ENCODE assay signal across 8 mouse cellular contexts in genomic region chr4:95733397-95734249, GRCm38 (mm10).
DNase-seq lines count a peak whose midpoint lies in the region; ATAC-seq lines count a peak whose summit lies in the region.

No protein-coding gene starts in this region.

- H3K4me3 ChIP-seq in liver, embryonic 12.5 days, result no peak overlapping the region
- H3K4me3 ChIP-seq in hindbrain, embryonic 15.5 days, result no peak overlapping the region
- no peak overlapping the region for H3K4me3 ChIP-seq in lung, embryonic 16.5 days (ENCODE audit: low read length)
- H3K4me3 ChIP-seq in stomach, embryonic 16.5 days (replicated peaks; ENCODE audit: low read length), result no peak overlapping the region

- H3K27ac ChIP-seq in liver, embryonic 12.5 days, result no peak overlapping the region; the same call in 1 of the 2 replicates
- peak overlapping the region; percentile 51; the same call in 1 of the 2 replicates for H3K27ac ChIP-seq in hindbrain, embryonic 15.5 days (replicated peaks)
- peak overlapping the region; percentile 65 for H3K27ac ChIP-seq in lung, embryonic 16.5 days (ENCODE audit: low read length)
- peak overlapping the region; percentile 73 for H3K27ac ChIP-seq in stomach, embryonic 16.5 days (ENCODE audit: low read length)

- DNase-seq in liver, result peak; percentile 12
- peak; percentile 34 for DNase-seq in embryo, embryonic 11.5 days (ENCODE audit: low read depth, low spot score)
- no peak for DNase-seq in frontal cortex, adult 2 months (ENCODE audit: extremely low spot score in 1 of 2, low spot score in 1 of 2)

- H3K27me3 ChIP-seq in liver, embryonic 12.5 days (replicated peaks), result no peaks in the 10 kb centered on the region
- no peaks in the 10 kb centered on the region for H3K27me3 ChIP-seq in hindbrain, embryonic 15.5 days
- H3K27me3 ChIP-seq in lung, embryonic 16.5 days (ENCODE audit: control insufficient read depth, insufficient read depth, low read depth, low read length), result no peaks in the 10 kb centered on the region
- no peaks in the 10 kb centered on the region for H3K27me3 ChIP-seq in stomach, embryonic 16.5 days (ENCODE audit: control insufficient read depth, insufficient read depth, low read length)

- no peaks in the 10 kb centered on the region for H3K9me3 ChIP-seq in liver, embryonic 12.5 days (replicated peaks)
- no peaks in the 10 kb centered on the region for H3K9me3 ChIP-seq in hindbrain, embryonic 15.5 days
- no peaks in the 10 kb centered on the region for H3K9me3 ChIP-seq in lung, embryonic 16.5 days (ENCODE audit: control insufficient read depth, low read length)
- no peaks in the 10 kb centered on the region for H3K9me3 ChIP-seq in stomach, embryonic 16.5 days (replicated peaks; ENCODE audit: control insufficient read depth, low read length)

- peaks cover 9% of the 10 kb centered on the region; the same call in 1 of the 2 replicates for H3K4me1 ChIP-seq in liver, embryonic 12.5 days
- H3K4me1 ChIP-seq in hindbrain, embryonic 15.5 days (replicated peaks), result peaks cover 8% of the 10 kb centered on the region; the same call in 1 of the 2 replicates
- peaks cover 15% of the 10 kb centered on the region for H3K4me1 ChIP-seq in lung, embryonic 16.5 days (replicated peaks; ENCODE audit: control insufficient read depth, insufficient read depth, low read length)
- H3K4me1 ChIP-seq in stomach, embryonic 16.5 days (ENCODE audit: control insufficient read depth, insufficient read depth, low read length), result peaks cover 35% of the 10 kb centered on the region

- ATAC-seq in liver, embryonic 12.5 days, result no peak
- peak; percentile 82; the same call in 1 of the 2 replicates for ATAC-seq in hindbrain, embryonic 15.5 days (ENCODE audit: low FRiP score, low read depth)
- peak; percentile 82 for ATAC-seq in lung, embryonic 16.5 days (ENCODE audit: low read depth)
- ATAC-seq in stomach, embryonic 16.5 days (ENCODE audit: insufficient read depth, low FRiP score), result peak; percentile 72
- ATAC-seq in cerebellum, adult (ENCODE audit: insufficient number of reproducible peaks, low FRiP score, low TSS enrichment), result no peak

- WGBS in liver, embryonic 12.5 days (ENCODE audit: insufficient replicate concordance), result 52% methylated on average over 6 of the region's 6 CpGs
- 22% methylated on average over 6 of the region's 6 CpGs for WGBS in hindbrain, embryonic 15.5 days
- WGBS in lung, embryonic 16.5 days, result 23% methylated on average over 6 of the region's 6 CpGs
- 25% methylated on average over 6 of the region's 6 CpGs for WGBS in stomach, embryonic 16.5 days

- H3K36me3 ChIP-seq in liver, embryonic 12.5 days, result no peaks in the 10 kb centered on the region
- no peaks in the 10 kb centered on the region for H3K36me3 ChIP-seq in hindbrain, embryonic 15.5 days
- no peaks in the 10 kb centered on the region for H3K36me3 ChIP-seq in lung, embryonic 16.5 days (ENCODE audit: control insufficient read depth, insufficient read depth, low read length)
- no peaks in the 10 kb centered on the region for H3K36me3 ChIP-seq in stomach, embryonic 16.5 days (ENCODE audit: control insufficient read depth, insufficient read depth, low read length)

- H3K9ac ChIP-seq in liver, embryonic 12.5 days, result no peak overlapping the region
- no peak overlapping the region for H3K9ac ChIP-seq in hindbrain, embryonic 15.5 days
- 0 out of 2 replicates have a peak overlapping the region, but pooled peaks have one; percentile 28 for H3K9ac ChIP-seq in lung, embryonic 16.5 days (ENCODE audit: low read length)
- H3K9ac ChIP-seq in stomach, embryonic 16.5 days (ENCODE audit: low read length), result no peak overlapping the region

- no peak overlapping the region for H3K4me2 ChIP-seq in liver, embryonic 12.5 days
- H3K4me2 ChIP-seq in hindbrain, embryonic 15.5 days, result no peak overlapping the region
- H3K4me2 ChIP-seq in lung, embryonic 16.5 days (ENCODE audit: low read depth, low read length), result no peak overlapping the region
- no peak overlapping the region for H3K4me2 ChIP-seq in stomach, embryonic 16.5 days (ENCODE audit: low read depth, low read length)

Comparison
In these comparisons a context has a peak if more than half of its experiments do, and no peak if none do; other contexts are left out.
1. DNase-seq: peak in liver (single experiment) and embryo, embryonic 11.5 days (single experiment); none in frontal cortex, adult 2 months (0 of 2).
2. ATAC-seq: peak in hindbrain, embryonic 15.5 days (single experiment), lung, embryonic 16.5 days (single experiment) and stomach, embryonic 16.5 days (single experiment); none in liver, embryonic 12.5 days (single experiment) and cerebellum, adult (single experiment).